9 mouse cellular contexts compared by ENCODE assay signal in the genomic region with DNA sequence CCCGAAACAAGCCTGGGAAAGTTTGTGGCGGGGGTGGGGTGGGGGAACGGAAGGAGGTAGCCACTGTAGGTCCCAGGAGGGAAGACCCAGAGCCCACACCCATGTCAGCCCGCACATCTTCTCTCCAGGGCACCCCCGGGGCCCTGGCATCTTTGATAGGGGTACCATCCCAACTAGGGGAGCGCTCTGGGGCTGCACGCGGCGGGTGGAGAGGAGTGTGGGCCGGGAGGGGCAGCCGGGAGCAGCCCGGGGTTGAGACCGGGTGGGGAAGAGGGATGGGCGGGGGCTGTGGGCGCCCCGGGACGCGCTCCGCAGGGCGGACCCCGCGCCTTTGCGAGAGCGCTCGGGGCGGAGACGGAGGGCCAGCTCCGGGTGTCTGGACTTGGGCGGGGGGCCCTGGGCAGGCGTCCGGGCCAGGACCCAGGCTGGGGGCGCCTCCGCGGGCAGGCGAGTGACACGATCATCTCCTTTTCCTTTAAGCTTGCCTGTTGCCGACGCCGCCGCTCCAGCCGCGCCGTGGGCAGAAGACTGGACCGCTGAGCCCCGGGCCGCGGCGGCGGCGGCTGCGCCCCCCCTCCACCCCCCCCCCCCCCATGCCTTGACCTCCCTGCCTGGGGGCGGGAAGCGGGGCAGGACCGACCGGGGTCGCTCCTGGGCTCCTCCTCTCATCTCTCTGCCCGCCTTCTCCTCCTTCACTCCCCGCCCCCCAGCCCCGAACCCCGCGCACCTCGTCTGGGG. TPM values are rescaled to one million over a fixed set of nuclear protein-coding genes. Genes with fewer than 3 reads are reported as not detected.
DNase-seq lines count a peak whose midpoint lies in the region; ATAC-seq and TF ChIP-seq lines count a peak whose summit lies in the region.
"Had no signal": no experiment of that assay in that cellular context is flagged by ENCODE, and none has a peak within 500 bp of the region (broad histone marks: within the 10 kb centered on the region; RNA-seq: fewer than 3 reads in every experiment).

No protein-coding gene starts in this region.

- H3ac ChIP-seq in myocyte (ENCODE audit: control insufficient read depth, insufficient read length), result peak overlapping the region; percentile 56

- H3K27me3 ChIP-seq in cerebellum, adult 2 months (ENCODE audit: control insufficient read depth, insufficient read depth, low read length), result no peaks in the 10 kb centered on the region
- H3K27me3 ChIP-seq in hindbrain, embryonic 12.5 days, result peaks cover 36% of the 10 kb centered on the region
- peaks cover 79% of the 10 kb centered on the region for H3K27me3 ChIP-seq in liver, embryonic 11.5 days (replicated peaks; ENCODE audit: control insufficient read depth, insufficient read depth, low read length)
- no peaks in the 10 kb centered on the region for H3K27me3 ChIP-seq in myocyte (ENCODE audit: control insufficient read depth, insufficient read depth, insufficient read length)

- no peak for TF ChIP-seq CTCF in left cerebral cortex, adult 2 months (IDR thresholded peaks at IDR 0.05)
- TF ChIP-seq CTCF in cerebellum, adult 2 months (IDR thresholded peaks at IDR 0.05; ENCODE audit: borderline replicate concordance, insufficient read depth, low read depth, low read length), result no peak

- no peaks in the 10 kb centered on the region for H3K9me3 ChIP-seq in hindbrain, embryonic 12.5 days (replicated peaks)
- H3K9me3 ChIP-seq in liver, embryonic 11.5 days (ENCODE audit: control insufficient read depth, low read length), result no peaks in the 10 kb centered on the region

- H3K36me3 ChIP-seq in hindbrain, embryonic 12.5 days, result no peaks in the 10 kb centered on the region
- no peaks in the 10 kb centered on the region for H3K36me3 ChIP-seq in liver, embryonic 11.5 days (ENCODE audit: control insufficient read depth, insufficient read depth, low read length)
- H3K36me3 ChIP-seq in myocyte (ENCODE audit: control insufficient read depth, insufficient read depth), result peaks cover under 1% of the 10 kb centered on the region
- H3K36me3 ChIP-seq: G1E had no signal

- peak overlapping the region; percentile 78 for H3K9ac ChIP-seq in hindbrain, embryonic 12.5 days
- H3K9ac ChIP-seq in liver, embryonic 11.5 days (ENCODE audit: low read depth, low read length), result peak overlapping the region; percentile 25; the same call in 1 of the 2 replicates

- H3K79me2 ChIP-seq in myocyte (ENCODE audit: control insufficient read depth, insufficient read depth), result peaks cover 64% of the 10 kb centered on the region

- H3K4me2 ChIP-seq in hindbrain, embryonic 12.5 days (replicated peaks), result peak overlapping the region; percentile 99
- H3K4me2 ChIP-seq in liver, embryonic 11.5 days, result peak overlapping the region; percentile 90
- peak overlapping the region; percentile 56 for H3K4me2 ChIP-seq in myocyte (ENCODE audit: low read depth)

- H3K4me1 ChIP-seq in cerebellum, adult 2 months (ENCODE audit: control insufficient read depth, insufficient read depth, low read length), result 0 out of 2 replicates have a peak, but pooled peaks cover 5% of the 10 kb centered on the region
- H3K4me1 ChIP-seq in hindbrain, embryonic 12.5 days, result peaks cover 41% of the 10 kb centered on the region
- peaks cover 2% of the 10 kb centered on the region; the same call in 1 of the 2 replicates for H3K4me1 ChIP-seq in liver, embryonic 11.5 days (replicated peaks; ENCODE audit: control insufficient read depth, insufficient read depth, low read length)

- H3K27ac ChIP-seq in left cerebral cortex, adult 2 months, result peak overlapping the region; percentile 95
- 0 out of 2 replicates have a peak overlapping the region, but pooled peaks have one; percentile 48 for H3K27ac ChIP-seq in cerebellum, adult 2 months (ENCODE audit: insufficient read depth, low read length)
- peak overlapping the region; percentile 95 for H3K27ac ChIP-seq in hindbrain, embryonic 12.5 days
- peak overlapping the region; percentile 80 for H3K27ac ChIP-seq in liver, embryonic 11.5 days (ENCODE audit: low read depth, low read length)

- intact Hi-C loops in left cerebral cortex, adult 2 months (cut with DNase I), result loop anchor here (2.0 to 10.0 kb wide), 6 partner anchors 215 to 875 kb away; no protein-coding TSS in a partner anchor

- peak; percentile 63 for ATAC-seq in hindbrain, embryonic 12.5 days (ENCODE audit: low FRiP score)
- ATAC-seq in liver, embryonic 11.5 days (replicated peaks; ENCODE audit: low FRiP score), result peak; percentile 61

- no peak for TF ChIP-seq POLR2A in cerebellum, adult 2 months (IDR thresholded peaks at IDR 0.05; ENCODE audit: borderline replicate concordance, insufficient read depth, low read length)
- peak; percentile 42 for TF ChIP-seq POLR2A in myocyte (IDR thresholded peaks at IDR 0.05; ENCODE audit: insufficient read length, low read depth)

- peak overlapping the region; percentile 96 for H3K4me3 ChIP-seq in left cerebral cortex, adult 2 months
- peak overlapping the region; percentile 93 for H3K4me3 ChIP-seq in cerebellum, adult 2 months (replicated peaks; ENCODE audit: insufficient read depth, low read depth, low read length)
- H3K4me3 ChIP-seq in hindbrain, embryonic 12.5 days, result peak overlapping the region; percentile 90
- H3K4me3 ChIP-seq in liver, embryonic 11.5 days (ENCODE audit: low read depth, low read length), result peak overlapping the region; percentile 69
- peak overlapping the region; percentile 77 for H3K4me3 ChIP-seq in myocyte

- DNase-seq in left cerebral cortex, adult 2 months (ENCODE audit: extremely low spot score in 1 of 2, low spot score in 2 of 2), result peak; percentile 48 to 52
- DNase-seq in left cerebral cortex, adult 8-10 months (ENCODE audit: low spot score in 2 of 2), result no peak
- DNase-seq in cerebellum, adult 2 months, result peak; percentile 64 to 69
- peak; percentile 70 for DNase-seq in forelimb bud, embryonic 11.5 days (ENCODE audit: low read depth, low spot score)
- peak; percentile 72 for DNase-seq in liver, embryonic 11.5 days (ENCODE audit: low spot score)
- peak; percentile 84 for DNase-seq in yolk sac, embryonic 10.5 days (ENCODE audit: low spot score)

- WGBS in cerebellum, adult 2 months, result 1% methylated on average over 37 of the region's 62 CpGs
- WGBS in hindbrain, embryonic 12.5 days, result under 1% methylated on average over 36 of the region's 62 CpGs
- WGBS in liver, embryonic 11.5 days, result 1% methylated on average over 32 of the region's 62 CpGs

TF ChIP-seq in myocyte, 11 proteins besides CTCF, POLR2A, EP300 and RAD21:
- TF ChIP-seq POLR2AphosphoS2 (IDR thresholded peaks at IDR 0.05; ENCODE audit: insufficient read length, low read depth) (peak; percentile 28), TCF12 (IDR thresholded peaks at IDR 0.05; ENCODE audit: insufficient read depth, poor library complexity, severe bottlenecking) (no peak)
TF ChIP-seq in myocyte: peak in this region for 1.

RNA-seq across cellular contexts. Expression of a gene that starts 0.6 kb away (rescaled TPM):
- total RNA-seq in left cerebral cortex, adult 2 months (2021), result 10 to 100 TPM; 43.0 to 53.4 TPM
- total RNA-seq in left cerebral cortex, adult 8-10 months (2022), result 10 to 100 TPM; 43.1 to 48.9 (median 45.9) TPM
- polyA plus RNA-seq in cerebellum, adult 2 months (2012; rRNA removed), result 12.5 and 13.5 TPM in 2 replicates
- 25.5 and 25.7 TPM in 2 replicates for polyA plus RNA-seq in hindbrain, embryonic 12.5 days (2016; fragmentation: Nextera tagmentation; extraction: Ambion mirVana)
- 3.3 and 3.7 TPM in 2 replicates for polyA plus RNA-seq in liver, embryonic 11.5 days (2014; fragmentation: Nextera tagmentation; extraction: Ambion mirVana)
- 6.5 TPM for polyA plus RNA-seq in myocyte (2012; fragmentation: generic; extraction: Trizol)
- total RNA-seq: G1E had no signal
- polyA plus RNA-seq: G1E had no signal

Comparison
In these comparisons a context has a peak if more than half of its experiments do, and no peak if none do; other contexts are left out.
1. DNase-seq: peak in left cerebral cortex, adult 2 months (2 of 2), cerebellum, adult 2 months (2 of 2), forelimb bud, embryonic 11.5 days (single experiment), liver, embryonic 11.5 days (single experiment) and yolk sac, embryonic 10.5 days (single experiment); none in left cerebral cortex, adult 8-10 months (0 of 2).
2. Peak in every context shown above with its lines, with median percentiles within 50 percentile points of each other: H3K27ac ChIP-seq, H3K4me3 ChIP-seq and H3K4me2 ChIP-seq.